In genomic region chr16:4598891-4599543, GRCm38 (mm10) we compare ENCODE assay signal across 8 mouse cellular contexts. TPM values are rescaled to one million over a fixed set of nuclear protein-coding genes. Genes with fewer than 3 reads are reported as not detected.
A peak's percentile ranks its signal among the peaks of the same experiment; 100 is the strongest.
DNase-seq lines count a peak whose midpoint lies in the region; ATAC-seq and TF ChIP-seq lines count a peak whose summit lies in the region.
"Had no signal": no experiment of that assay in that cellular context is flagged by ENCODE, and none has a peak within 500 bp of the region (broad histone marks: within the 10 kb centered on the region; RNA-seq: fewer than 3 reads in every experiment).

No protein-coding gene starts in this region.

- H3K9me3 ChIP-seq in embryonic facial prominence, embryonic 15.5 days (replicated peaks): no peaks in the 10 kb centered on the region
- no peaks in the 10 kb centered on the region for H3K9me3 ChIP-seq in kidney, embryonic 14.5 days (ENCODE audit: control insufficient read depth, low read length)
- no peaks in the 10 kb centered on the region for H3K9me3 ChIP-seq in neural tube, embryonic 12.5 days

- TF ChIP-seq CTCF in kidney, adult 2 months (conservative IDR thresholded peaks at IDR 0.05; ENCODE audit: insufficient read depth, insufficient read length, low read depth, low read length): no peak

- H3K4me3 ChIP-seq in kidney, adult 2 months (ENCODE audit: insufficient read depth, low read depth, low read length): peak overlapping the region; percentile 2; the same call in 1 of the 2 replicates
- no peak overlapping the region; the same call in 1 of the 2 replicates for H3K4me3 ChIP-seq in embryonic facial prominence, embryonic 15.5 days (replicated peaks)
- H3K4me3 ChIP-seq in kidney, embryonic 14.5 days (ENCODE audit: low read length): no peak overlapping the region
- H3K4me3 ChIP-seq in neural tube, embryonic 12.5 days: peak overlapping the region; percentile 11; the same call in 1 of the 2 replicates

- no peaks in the 10 kb centered on the region for H3K36me3 ChIP-seq in kidney, adult 2 months (ENCODE audit: control insufficient read depth, insufficient read depth, low read length)
- no peaks in the 10 kb centered on the region; the same call in 1 of the 2 replicates for H3K36me3 ChIP-seq in embryonic facial prominence, embryonic 15.5 days
- peaks cover 3% of the 10 kb centered on the region; the same call in 1 of the 2 replicates for H3K36me3 ChIP-seq in kidney, embryonic 14.5 days (ENCODE audit: control insufficient read depth, insufficient read depth, low read length)
- H3K36me3 ChIP-seq in neural tube, embryonic 12.5 days: no peaks in the 10 kb centered on the region

- H3K4me2 ChIP-seq in embryonic facial prominence, embryonic 15.5 days (replicated peaks): peak overlapping the region; percentile 21; the same call in 1 of the 2 replicates
- H3K4me2 ChIP-seq in kidney, embryonic 14.5 days (replicated peaks; ENCODE audit: low read depth, low read length): peak overlapping the region; percentile 12
- peak overlapping the region; percentile 98 for H3K4me2 ChIP-seq in neural tube, embryonic 12.5 days (replicated peaks)

- 17% methylated on average over 6 of the region's 6 CpGs for WGBS in kidney, adult 2 months
- 20% methylated on average over 6 of the region's 6 CpGs for WGBS in embryonic facial prominence, embryonic 15.5 days
- WGBS in kidney, embryonic 14.5 days: 24% methylated on average over 6 of the region's 6 CpGs
- 9% methylated on average over 6 of the region's 6 CpGs for WGBS in neural tube, embryonic 12.5 days

- peaks cover 56% of the 10 kb centered on the region for H3K4me1 ChIP-seq in kidney, adult 2 months (ENCODE audit: control insufficient read depth, insufficient read depth, low read length)
- H3K4me1 ChIP-seq in embryonic facial prominence, embryonic 15.5 days: peaks cover 86% of the 10 kb centered on the region
- peaks cover 73% of the 10 kb centered on the region for H3K4me1 ChIP-seq in kidney, embryonic 14.5 days (ENCODE audit: control insufficient read depth, insufficient read depth, low read length)
- H3K4me1 ChIP-seq in neural tube, embryonic 12.5 days: peaks cover 86% of the 10 kb centered on the region

- peak overlapping the region; percentile 94 for H3K27ac ChIP-seq in kidney, adult 2 months (ENCODE audit: insufficient read depth, low read depth, low read length)
- no peak overlapping the region for H3K27ac ChIP-seq in embryonic facial prominence, embryonic 15.5 days (replicated peaks)
- peak overlapping the region; percentile 55; the same call in 1 of the 2 replicates for H3K27ac ChIP-seq in kidney, embryonic 14.5 days (ENCODE audit: low read depth, low read length)
- H3K27ac ChIP-seq in neural tube, embryonic 12.5 days: peak overlapping the region; percentile 34; the same call in 1 of the 2 replicates

- H3K27me3 ChIP-seq in kidney, adult 2 months (replicated peaks; ENCODE audit: control insufficient read depth, insufficient read depth, low read length): no peaks in the 10 kb centered on the region
- H3K27me3 ChIP-seq in embryonic facial prominence, embryonic 15.5 days: no peaks in the 10 kb centered on the region
- H3K27me3 ChIP-seq in kidney, embryonic 14.5 days (ENCODE audit: control insufficient read depth, insufficient read depth, low read length): no peaks in the 10 kb centered on the region
- H3K27me3 ChIP-seq in neural tube, embryonic 12.5 days (replicated peaks): no peaks in the 10 kb centered on the region

- TF ChIP-seq POLR2A in kidney, adult 2 months (IDR thresholded peaks at IDR 0.05; ENCODE audit: low read depth, low read length): no peak

- H3K9ac ChIP-seq in embryonic facial prominence, embryonic 15.5 days: no peak overlapping the region
- H3K9ac ChIP-seq in kidney, embryonic 14.5 days (ENCODE audit: low read depth, low read length): peak overlapping the region; percentile 47; the same call in 1 of the 2 replicates
- peak overlapping the region; percentile 33; the same call in 1 of the 2 replicates for H3K9ac ChIP-seq in neural tube, embryonic 12.5 days

- DNase-seq in kidney, adult 2 months: no peak
- DNase-seq in kidney, adult 8-10 months: no peak
- DNase-seq in right cerebral cortex, postnatal 4 days: no peak
- DNase-seq: right cerebral cortex, postnatal 25 days had no signal

- ATAC-seq in embryonic facial prominence, embryonic 15.5 days (ENCODE audit: insufficient number of reproducible peaks, low FRiP score, low TSS enrichment, low read depth): no peak
- no peak for ATAC-seq in kidney, embryonic 14.5 days (ENCODE audit: low FRiP score, low TSS enrichment)
- no peak for ATAC-seq in neural tube, embryonic 12.5 days (ENCODE audit: low FRiP score, low read depth)
- ATAC-seq in activated CD4-positive, CD25-positive, alpha-beta regulatory T cell, adult 4 months: no peak

RNA-seq across cellular contexts. Expression of gene Glis2, which starts 4.5 kb away (rescaled TPM):
- polyA plus RNA-seq in kidney, adult 2 months (2012; rRNA removed): 210 and 226 TPM in 2 replicates
- polyA plus RNA-seq in embryonic facial prominence, embryonic 15.5 days (2015; fragmentation: Nextera tagmentation; extraction: Ambion mirVana): 33.2 and 33.4 TPM in 2 replicates
- 42.4 and 47.3 TPM in 2 replicates for polyA plus RNA-seq in kidney, embryonic 14.5 days (2014; fragmentation: Nextera tagmentation; extraction: Ambion mirVana)
- polyA plus RNA-seq in neural tube, embryonic 12.5 days (2016; fragmentation: Nextera tagmentation; extraction: Ambion mirVana): 36.5 and 36.7 TPM in 2 replicates
- polyA plus RNA-seq in activated CD4-positive, CD25-positive, alpha-beta regulatory T cell, adult 4 months (2017; shearing (Covaris generic)): under 1 TPM in 1 of 2 experiments, not detected in 1; 0.71 TPM

RNA-seq across cellular contexts. Expression of gene Pam16, which starts 25.8 kb away (rescaled TPM):
- polyA plus RNA-seq in kidney, adult 2 months (2012; rRNA removed): 27.3 and 41.8 TPM in 2 replicates
- 83.4 and 107 TPM in 2 replicates for polyA plus RNA-seq in embryonic facial prominence, embryonic 15.5 days (2015; fragmentation: Nextera tagmentation; extraction: Ambion mirVana)
- polyA plus RNA-seq in kidney, embryonic 14.5 days (2014; fragmentation: Nextera tagmentation; extraction: Ambion mirVana): 102 and 116 TPM in 2 replicates
- 121 and 143 TPM in 2 replicates for polyA plus RNA-seq in neural tube, embryonic 12.5 days (2016; fragmentation: Nextera tagmentation; extraction: Ambion mirVana)
- 10 to 100 TPM; 30.5 to 37.9 TPM for polyA plus RNA-seq in activated CD4-positive, CD25-positive, alpha-beta regulatory T cell, adult 4 months (2017; shearing (Covaris generic))

RNA-seq across cellular contexts. Expression of gene Tfap4, which starts 39.4 kb away (rescaled TPM):
- 4.5 and 5.1 TPM in 2 replicates for polyA plus RNA-seq in kidney, adult 2 months (2012; rRNA removed)
- 23.6 and 24.5 TPM in 2 replicates for polyA plus RNA-seq in embryonic facial prominence, embryonic 15.5 days (2015; fragmentation: Nextera tagmentation; extraction: Ambion mirVana)
- polyA plus RNA-seq in kidney, embryonic 14.5 days (2014; fragmentation: Nextera tagmentation; extraction: Ambion mirVana): 24.5 and 25.7 TPM in 2 replicates
- 13.5 and 14.2 TPM in 2 replicates for polyA plus RNA-seq in neural tube, embryonic 12.5 days (2016; fragmentation: Nextera tagmentation; extraction: Ambion mirVana)
- polyA plus RNA-seq in activated CD4-positive, CD25-positive, alpha-beta regulatory T cell, adult 4 months (2017; shearing (Covaris generic)): 1 to 10 TPM; 4.1 to 6.2 TPM

RNA-seq across cellular contexts. Expression of gene Vasn, which starts 40.7 kb away (rescaled TPM):
- 34.6 and 42.3 TPM in 2 replicates for polyA plus RNA-seq in kidney, adult 2 months (2012; rRNA removed)
- 33.7 and 36.8 TPM in 2 replicates for polyA plus RNA-seq in embryonic facial prominence, embryonic 15.5 days (2015; fragmentation: Nextera tagmentation; extraction: Ambion mirVana)
- 14.4 and 16.1 TPM in 2 replicates for polyA plus RNA-seq in kidney, embryonic 14.5 days (2014; fragmentation: Nextera tagmentation; extraction: Ambion mirVana)
- 10.9 and 11.3 TPM in 2 replicates for polyA plus RNA-seq in neural tube, embryonic 12.5 days (2016; fragmentation: Nextera tagmentation; extraction: Ambion mirVana)
- polyA plus RNA-seq in activated CD4-positive, CD25-positive, alpha-beta regulatory T cell, adult 4 months (2017; shearing (Covaris generic)): 1 to 10 TPM in 1 of 2 experiments, under 1 TPM in 1; 0.79 to 1.1 TPM

RNA-seq across cellular contexts. Expression of gene Dnaja3, which starts 40.8 kb away (rescaled TPM):
- polyA plus RNA-seq in kidney, adult 2 months (2012; rRNA removed): 57.8 and 72.9 TPM in 2 replicates
- polyA plus RNA-seq in embryonic facial prominence, embryonic 15.5 days (2015; fragmentation: Nextera tagmentation; extraction: Ambion mirVana): 61.2 and 62.6 TPM in 2 replicates
- 46.3 and 68.8 TPM in 2 replicates for polyA plus RNA-seq in kidney, embryonic 14.5 days (2014; fragmentation: Nextera tagmentation; extraction: Ambion mirVana)
- 51.5 and 56.4 TPM in 2 replicates for polyA plus RNA-seq in neural tube, embryonic 12.5 days (2016; fragmentation: Nextera tagmentation; extraction: Ambion mirVana)
- polyA plus RNA-seq in activated CD4-positive, CD25-positive, alpha-beta regulatory T cell, adult 4 months (2017; shearing (Covaris generic)): 10 to 100 TPM; 17.3 to 22.8 TPM

Comparison
In these comparisons a context has a peak if more than half of its experiments do, and no peak if none do; other contexts are left out.
1. H3K4me3 ChIP-seq: peak in kidney, adult 2 months (single experiment) and neural tube, embryonic 12.5 days (single experiment); none in embryonic facial prominence, embryonic 15.5 days (single experiment) and kidney, embryonic 14.5 days (single experiment).
2. H3K4me2 ChIP-seq: peak in every context shown above with its lines; median percentile 98 in neural tube, embryonic 12.5 days; 21 in embryonic facial prominence, embryonic 15.5 days; 12 in kidney, embryonic 14.5 days.
3. RNA of gene Glis2, which starts 4.5 kb away (polyA plus RNA-seq): 210 to 226 TPM in kidney, adult 2 months, 42.4 to 47.3 TPM in kidney, embryonic 14.5 days, 36.5 to 36.7 TPM in neural tube, embryonic 12.5 days and 33.2 to 33.4 TPM in embryonic facial prominence, embryonic 15.5 days; 0.71 TPM in activated CD4-positive, CD25-positive, alpha-beta regulatory T cell, adult 4 months; every median in the first group is over 10 times any median in the second.